In the genomic region with DNA sequence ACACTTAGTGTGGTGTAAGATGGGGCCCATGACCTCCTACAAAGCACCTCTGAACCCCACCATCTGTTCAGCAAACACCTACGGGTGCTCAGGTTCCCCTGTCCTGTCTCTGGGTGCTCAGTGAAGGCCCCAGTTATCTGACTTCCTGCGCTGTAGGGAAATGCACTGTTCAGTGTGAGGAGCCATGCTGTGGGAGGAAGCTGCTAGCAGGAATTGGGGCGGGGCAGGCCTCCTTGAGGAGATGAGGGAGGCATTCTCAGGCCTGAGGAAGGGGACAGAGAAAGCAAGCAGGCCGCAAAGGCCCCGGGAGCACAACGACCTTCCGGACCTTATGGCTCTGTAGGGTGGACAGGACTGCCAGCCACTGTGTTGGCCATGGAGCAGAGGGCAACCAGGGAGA, we compare ENCODE assay signal across 13 mouse cellular contexts. TPM values are rescaled to one million over a fixed set of nuclear protein-coding genes. Genes with fewer than 3 reads are reported as not detected.
DNase-seq lines count a peak whose midpoint lies in the region; ATAC-seq and TF ChIP-seq lines count a peak whose summit lies in the region.
"Had no signal": no experiment of that assay in that cellular context is flagged by ENCODE, and none has a peak within 500 bp of the region (broad histone marks: within the 10 kb centered on the region; RNA-seq: fewer than 3 reads in every experiment).

No protein-coding gene starts in this region.

- peaks cover 17 to 37% of the 10 kb centered on the region in 2 experiments for H3K4me1 ChIP-seq in heart, embryonic 14.5 days (ENCODE audit: control insufficient read depth in 2 of 2, insufficient read depth in 2 of 2, low read length in 2 of 2)
- H3K4me1 ChIP-seq in lung, embryonic 16.5 days (replicated peaks; ENCODE audit: control insufficient read depth, insufficient read depth, low read length) = peaks cover 3% of the 10 kb centered on the region
- H3K4me1 ChIP-seq in lung, adult 2 months (ENCODE audit: control insufficient read depth, insufficient read depth, low read length) = peaks cover 14% of the 10 kb centered on the region
- peaks cover 32% of the 10 kb centered on the region for H3K4me1 ChIP-seq in neural tube, embryonic 15.5 days

- H3K9me3 ChIP-seq in heart, embryonic 14.5 days (ENCODE audit: control insufficient read depth, low read length) = no peaks in the 10 kb centered on the region
- H3K9me3 ChIP-seq in lung, embryonic 16.5 days (ENCODE audit: control insufficient read depth, low read length) = no peaks in the 10 kb centered on the region
- no peaks in the 10 kb centered on the region for H3K9me3 ChIP-seq in neural tube, embryonic 15.5 days (replicated peaks)
- H3K9me3 ChIP-seq: neural tube, embryonic 12.5 days had no signal

- H3K27ac ChIP-seq in heart, embryonic 14.5 days (replicated peaks in 1 of 2; ENCODE audit: control insufficient read depth in 1 of 2, insufficient read depth in 1 of 2, low read depth in 2 of 2, low read length in 2 of 2) = peak overlapping the region; percentile 35 to 66
- H3K27ac ChIP-seq in lung, embryonic 16.5 days (ENCODE audit: low read length) = peak overlapping the region; percentile 18; the same call in 1 of the 2 replicates
- peak overlapping the region; percentile 41; the same call in 1 of the 2 replicates for H3K27ac ChIP-seq in neural tube, embryonic 15.5 days (replicated peaks)
- H3K27ac ChIP-seq: neural tube, embryonic 12.5 days had no signal

- no peak overlapping the region for H3K4me3 ChIP-seq in heart, embryonic 14.5 days (ENCODE audit: control insufficient read depth in 1 of 2, insufficient read depth in 1 of 2, low read depth in 1 of 2, low read length in 2 of 2)
- H3K4me3 ChIP-seq in lung, embryonic 16.5 days (ENCODE audit: low read length) = no peak overlapping the region
- no peak overlapping the region for H3K4me3 ChIP-seq in lung, adult 2 months (replicated peaks; ENCODE audit: extremely low read depth, low read depth, low read length)
- H3K4me3 ChIP-seq in neural tube, embryonic 15.5 days (replicated peaks) = no peak overlapping the region
- H3K4me3 ChIP-seq: neural tube, embryonic 12.5 days had no signal

- H3K36me3 ChIP-seq in heart, embryonic 14.5 days (ENCODE audit: control insufficient read depth, insufficient read depth, low read length) = peaks cover 74% of the 10 kb centered on the region
- peaks cover 15% of the 10 kb centered on the region for H3K36me3 ChIP-seq in lung, embryonic 16.5 days (ENCODE audit: control insufficient read depth, insufficient read depth, low read length)
- H3K36me3 ChIP-seq in neural tube, embryonic 15.5 days = peaks cover 42% of the 10 kb centered on the region

- H3K4me2 ChIP-seq in heart, embryonic 14.5 days (ENCODE audit: low read length) = no peak overlapping the region
- no peak overlapping the region for H3K4me2 ChIP-seq in lung, embryonic 16.5 days (ENCODE audit: low read depth, low read length)
- H3K4me2 ChIP-seq in neural tube, embryonic 15.5 days = no peak overlapping the region
- H3K4me2 ChIP-seq: neural tube, embryonic 12.5 days had no signal

- no peak for ATAC-seq in heart, embryonic 14.5 days (ENCODE audit: insufficient number of reproducible peaks, insufficient read depth, low FRiP score, low read depth)
- ATAC-seq in lung, embryonic 16.5 days (ENCODE audit: low read depth) = no peak
- ATAC-seq in hematopoietic stem cell, adult 5-6 weeks (replicated peaks in 1 of 2; ENCODE audit: insufficient read depth in 1 of 2, low FRiP score in 2 of 2, low TSS enrichment in 1 of 2, low read depth in 1 of 2, poor library complexity in 2 of 2, severe bottlenecking in 2 of 2) = peak; percentile 24 to 29; a peak in 1 of 4 replicates
- ATAC-seq in neural tube, embryonic 15.5 days (ENCODE audit: low FRiP score) = no peak

- DNase-seq in heart, postnatal 25 days (ENCODE audit: low spot score) = no peak
- DNase-seq in lung, adult 2 months = no peak
- no peak for DNase-seq in frontal cortex, postnatal 25 days (ENCODE audit: low spot score in 2 of 2)
- no peak for DNase-seq in adrenal gland, postnatal 36 days
- DNase-seq: gastrocnemius, postnatal 36 days; kidney, postnatal 25 days; lung, postnatal 10 days had no signal

- intact Hi-C loops in heart, postnatal 25 days (cut with DNase I) = no loop called here

- no peaks in the 10 kb centered on the region for H3K27me3 ChIP-seq in heart, embryonic 14.5 days (ENCODE audit: control insufficient read depth, insufficient read depth, low read length)
- no peaks in the 10 kb centered on the region for H3K27me3 ChIP-seq in lung, embryonic 16.5 days (ENCODE audit: control insufficient read depth, insufficient read depth, low read depth, low read length)
- H3K27me3 ChIP-seq in neural tube, embryonic 15.5 days (replicated peaks) = no peaks in the 10 kb centered on the region
- H3K27me3 ChIP-seq: neural tube, embryonic 12.5 days had no signal

- 64% methylated on average over 7 of the region's 7 CpGs for WGBS in heart, embryonic 14.5 days
- 69% methylated on average over 7 of the region's 7 CpGs for WGBS in lung, embryonic 16.5 days
- 53% methylated on average over 7 of the region's 7 CpGs for WGBS in lung, adult 2 months
- 81% methylated on average over 7 of the region's 7 CpGs for WGBS in neural tube, embryonic 15.5 days

- 0 out of 2 replicates have a peak overlapping the region, but pooled peaks have one; percentile 10 for H3K9ac ChIP-seq in heart, embryonic 14.5 days (ENCODE audit: low read length)
- H3K9ac ChIP-seq in lung, embryonic 16.5 days (ENCODE audit: low read length) = no peak overlapping the region
- no peak overlapping the region for H3K9ac ChIP-seq in neural tube, embryonic 15.5 days (replicated peaks)
- H3K9ac ChIP-seq: neural tube, embryonic 12.5 days had no signal

- no peak for TF ChIP-seq CTCF in lung, adult 2 months (IDR thresholded peaks at IDR 0.05; ENCODE audit: insufficient read depth, low read length)

- no peak for TF ChIP-seq POLR2A in lung, adult 2 months (IDR thresholded peaks at IDR 0.05; ENCODE audit: borderline replicate concordance, extremely low read depth, low read depth, low read length)

RNA-seq across cellular contexts. Expression of a gene that starts 7.6 kb away (rescaled TPM):
- polyA plus RNA-seq in heart, embryonic 14.5 days (2014; fragmentation: Nextera tagmentation; extraction: Ambion mirVana) = 128 and 133 TPM in 2 replicates
- total RNA-seq in heart, postnatal 25 days (2021) = 100 to 1,000 TPM; 124 to 138 TPM
- polyA plus RNA-seq in lung, embryonic 16.5 days (2015; fragmentation: Nextera tagmentation; extraction: Ambion mirVana) = 127 and 138 TPM in 2 replicates
- polyA plus RNA-seq in lung, adult 2 months (2012; rRNA removed) = 199 and 223 TPM in 2 replicates
- total RNA-seq in hematopoietic stem cell, adult 5-6 weeks (2017) = 56.2 and 65.8 TPM in 2 replicates
- polyA plus RNA-seq in neural tube, embryonic 15.5 days (2015; fragmentation: Nextera tagmentation; extraction: Ambion mirVana) = 73.9 and 91.7 TPM in 2 replicates
- 100 to 1,000 TPM; 197 to 219 TPM for total RNA-seq in adrenal gland, postnatal 36 days (2021)

RNA-seq across cellular contexts. Expression of a gene that starts 16.8 kb away (rescaled TPM):
- 144 and 156 TPM in 2 replicates for polyA plus RNA-seq in heart, embryonic 14.5 days (2014; fragmentation: Nextera tagmentation; extraction: Ambion mirVana)
- 10 to 100 TPM; 54.8 to 61.2 TPM for total RNA-seq in heart, postnatal 25 days (2021)
- polyA plus RNA-seq in lung, embryonic 16.5 days (2015; fragmentation: Nextera tagmentation; extraction: Ambion mirVana) = 344 and 348 TPM in 2 replicates
- polyA plus RNA-seq in lung, adult 2 months (2012; rRNA removed) = 201 and 261 TPM in 2 replicates
- total RNA-seq in hematopoietic stem cell, adult 5-6 weeks (2017) = 148 and 150 TPM in 2 replicates
- 275 and 286 TPM in 2 replicates for polyA plus RNA-seq in neural tube, embryonic 15.5 days (2015; fragmentation: Nextera tagmentation; extraction: Ambion mirVana)
- total RNA-seq in adrenal gland, postnatal 36 days (2021) = 100 to 1,000 TPM in 1 of 2 experiments, 10 to 100 TPM in 1; 89.0 to 106 TPM

RNA-seq across cellular contexts. Expression of a gene that starts 16.9 kb away (rescaled TPM):
- 2.9 TPM in 1 of 2 replicates, not detected in the other for polyA plus RNA-seq in heart, embryonic 14.5 days (2014; fragmentation: Nextera tagmentation; extraction: Ambion mirVana)
- total RNA-seq in heart, postnatal 25 days (2021) = 10 to 100 TPM; 10.3 to 11.7 TPM
- 2.0 and 2.4 TPM in 2 replicates for polyA plus RNA-seq in lung, embryonic 16.5 days (2015; fragmentation: Nextera tagmentation; extraction: Ambion mirVana)
- polyA plus RNA-seq in lung, adult 2 months (2012; rRNA removed) = not detected in 2 replicates
- not detected in 2 replicates for total RNA-seq in hematopoietic stem cell, adult 5-6 weeks (2017)
- polyA plus RNA-seq in neural tube, embryonic 15.5 days (2015; fragmentation: Nextera tagmentation; extraction: Ambion mirVana) = 1.4 and 2.4 TPM in 2 replicates
- total RNA-seq in adrenal gland, postnatal 36 days (2021) = 10 to 100 TPM; 24.1 to 27.6 TPM
- polyA plus RNA-seq: erythroblast, embryonic 14.5 days had no signal

RNA-seq across cellular contexts. Expression of a gene that starts 33.0 kb away (rescaled TPM):
- polyA plus RNA-seq in heart, embryonic 14.5 days (2014; fragmentation: Nextera tagmentation; extraction: Ambion mirVana) = 50.4 and 53.0 TPM in 2 replicates
- 10 to 100 TPM; 66.7 to 68.4 TPM for total RNA-seq in heart, postnatal 25 days (2021)
- polyA plus RNA-seq in lung, embryonic 16.5 days (2015; fragmentation: Nextera tagmentation; extraction: Ambion mirVana) = 66.6 and 69.5 TPM in 2 replicates
- 41.6 and 54.2 TPM in 2 replicates for polyA plus RNA-seq in lung, adult 2 months (2012; rRNA removed)
- 25.6 and 27.5 TPM in 2 replicates for total RNA-seq in hematopoietic stem cell, adult 5-6 weeks (2017)
- polyA plus RNA-seq in neural tube, embryonic 15.5 days (2015; fragmentation: Nextera tagmentation; extraction: Ambion mirVana) = 77.1 and 79.6 TPM in 2 replicates
- total RNA-seq in adrenal gland, postnatal 36 days (2021) = 10 to 100 TPM; 57.3 to 67.6 TPM

RNA-seq across cellular contexts. Expression of a gene that starts 59.1 kb away (rescaled TPM):
- 1.5 and 2.4 TPM in 2 replicates for polyA plus RNA-seq in heart, embryonic 14.5 days (2014; fragmentation: Nextera tagmentation; extraction: Ambion mirVana)
- 1 to 10 TPM; 6.1 to 6.4 TPM for total RNA-seq in heart, postnatal 25 days (2021)
- polyA plus RNA-seq in lung, embryonic 16.5 days (2015; fragmentation: Nextera tagmentation; extraction: Ambion mirVana) = 5.3 and 7.5 TPM in 2 replicates
- polyA plus RNA-seq in lung, adult 2 months (2012; rRNA removed) = 69.9 and 91.7 TPM in 2 replicates
- 51.2 and 56.5 TPM in 2 replicates for total RNA-seq in hematopoietic stem cell, adult 5-6 weeks (2017)
- polyA plus RNA-seq in neural tube, embryonic 15.5 days (2015; fragmentation: Nextera tagmentation; extraction: Ambion mirVana) = 1.0 and 4.8 TPM in 2 replicates
- 1 to 10 TPM; 4.2 to 9.1 TPM for total RNA-seq in adrenal gland, postnatal 36 days (2021)

Comparison
In these comparisons a context has a peak if more than half of its experiments do, and no peak if none do; other contexts are left out.
1. ATAC-seq: peak in hematopoietic stem cell, adult 5-6 weeks (2 of 2); none in heart, embryonic 14.5 days (single experiment), lung, embryonic 16.5 days (single experiment) and neural tube, embryonic 15.5 days (single experiment).
2. Peak in every context shown above with its lines, with median percentiles within 50 percentile points of each other: H3K27ac ChIP-seq.